Mouse (Mus musculus): ENCODE data around the gene Scyl1. TPM values are rescaled to one million over a fixed set of nuclear protein-coding genes. Genes with fewer than 3 reads are reported as not detected.
A peak's percentile ranks its signal among the peaks of the same experiment; 100 is the strongest.

Gene Scyl1
- polyA plus RNA-seq, 1 experiment: 65.4 TPM

GRCm38 (mm10) chr19:5802787-5803040 is 31.5 kb upstream of the Scyl1 start:
- peaks cover 24% of the 10 kb centered on the region for H3K36me3 ChIP-seq (ENCODE audit: control insufficient read depth, insufficient read depth, low read length)
- TF ChIP-seq CTCF (IDR thresholded peaks at IDR 0.05; ENCODE audit: extremely low read depth, insufficient read depth, insufficient read length, insufficient replicate concordance) (no peak), POLR2A (IDR thresholded peaks at IDR 0.05; ENCODE audit: low read depth, low read length) (no peak)
- no peaks in the 10 kb centered on the region for H3K27me3 ChIP-seq (ENCODE audit: control insufficient read depth, insufficient read depth, low read length)
- peak overlapping the region; percentile 100 for H3K27ac ChIP-seq (ENCODE audit: insufficient read depth, low read length)
- no peak for DNase-seq (ENCODE audit: low read depth in 1 of 2, low spot score in 2 of 2)
- WGBS: 1% methylated on average over 4 of the region's 4 CpGs
- peaks cover 16% of the 10 kb centered on the region; the same call in 1 of the 2 replicates for H3K4me1 ChIP-seq (ENCODE audit: control insufficient read depth, insufficient read depth, insufficient read length)
- H3K4me3 ChIP-seq (ENCODE audit: extremely low read depth, insufficient read depth, insufficient read length): peak overlapping the region; percentile 78

GRCm38 (mm10) chr19:5802011-5802786 is 31.0 kb upstream of the Scyl1 start:
- under 1% methylated on average over 25 of the region's 25 CpGs for WGBS
- Histone ChIP-seq H3K4me3 (ENCODE audit: extremely low read depth, insufficient read depth, insufficient read length) (peak overlapping the region; percentile 66), H3K36me3 (ENCODE audit: control insufficient read depth, insufficient read depth, low read length) (peaks cover 29% of the 10 kb centered on the region), H3K27me3 (ENCODE audit: control insufficient read depth, insufficient read depth, low read length) (no peaks in the 10 kb centered on the region), H3K27ac (ENCODE audit: insufficient read depth, low read length) (peak overlapping the region; percentile 100), H3K4me1 (ENCODE audit: control insufficient read depth, insufficient read depth, insufficient read length) (peaks cover 21% of the 10 kb centered on the region)
- peak; percentile 92 to 94 for DNase-seq (ENCODE audit: low read depth in 1 of 2, low spot score in 2 of 2)
- TF ChIP-seq POLR2A (IDR thresholded peaks at IDR 0.05; ENCODE audit: low read depth, low read length): peak; percentile 100
- no peak for TF ChIP-seq CTCF (IDR thresholded peaks at IDR 0.05; ENCODE audit: extremely low read depth, insufficient read depth, insufficient read length, insufficient replicate concordance)

GRCm38 (mm10) chr19:5801432-5801964 is 30.3 kb upstream of the Scyl1 start:
- H3K4me1 ChIP-seq (ENCODE audit: control insufficient read depth, insufficient read depth, insufficient read length): peaks cover 19% of the 10 kb centered on the region
- DNase-seq (ENCODE audit: low read depth in 1 of 2, low spot score in 2 of 2): no peak
- no peaks in the 10 kb centered on the region for H3K27me3 ChIP-seq (ENCODE audit: control insufficient read depth, insufficient read depth, low read length)
- H3K27ac ChIP-seq (ENCODE audit: insufficient read depth, low read length): peak overlapping the region; percentile 92
- TF ChIP-seq POLR2A (IDR thresholded peaks at IDR 0.05; ENCODE audit: low read depth, low read length) (no peak), CTCF (IDR thresholded peaks at IDR 0.05; ENCODE audit: extremely low read depth, insufficient read depth, insufficient read length, insufficient replicate concordance) (no peak)
- 0% methylated on average over 3 of the region's 3 CpGs for WGBS
- peak overlapping the region; percentile 88 for H3K4me3 ChIP-seq (ENCODE audit: extremely low read depth, insufficient read depth, insufficient read length)
- peaks cover 35% of the 10 kb centered on the region for H3K36me3 ChIP-seq (ENCODE audit: control insufficient read depth, insufficient read depth, low read length)

- Histone ChIP-seq H3K4me3 (ENCODE audit: extremely low read depth, insufficient read depth, insufficient read length) (peak overlapping the region; percentile 88), H3K4me1 (ENCODE audit: control insufficient read depth, insufficient read depth, insufficient read length) (peaks cover 16% of the 10 kb centered on the region), H3K36me3 (ENCODE audit: control insufficient read depth, insufficient read depth, low read length) (peaks cover 42% of the 10 kb centered on the region), H3K27ac (ENCODE audit: insufficient read depth, low read length) (peak overlapping the region; percentile 81), H3K27me3 (ENCODE audit: control insufficient read depth, insufficient read depth, low read length) (no peaks in the 10 kb centered on the region)
- under 1% methylated on average over 19 of the region's 19 CpGs for WGBS
- TF ChIP-seq CTCF (IDR thresholded peaks at IDR 0.05; ENCODE audit: extremely low read depth, insufficient read depth, insufficient read length, insufficient replicate concordance) (no peak), POLR2A (IDR thresholded peaks at IDR 0.05; ENCODE audit: low read depth, low read length) (no peak)
- no peak for DNase-seq (ENCODE audit: low read depth in 1 of 2, low spot score in 2 of 2)
Measured at GRCm38 (mm10) chr19:5800632-5801431, 29.6 kb upstream of the Scyl1 start.

GRCm38 (mm10) chr19:5800350-5800631 is 29.1 kb upstream of the Scyl1 start:
- 3% methylated on average over 2 of the region's 2 CpGs for WGBS
- TF ChIP-seq CTCF (IDR thresholded peaks at IDR 0.05; ENCODE audit: extremely low read depth, insufficient read depth, insufficient read length, insufficient replicate concordance): no peak
- TF ChIP-seq POLR2A (IDR thresholded peaks at IDR 0.05; ENCODE audit: low read depth, low read length): no peak
- Histone ChIP-seq H3K27me3 (ENCODE audit: control insufficient read depth, insufficient read depth, low read length) (no peaks in the 10 kb centered on the region), H3K4me1 (ENCODE audit: control insufficient read depth, insufficient read depth, insufficient read length) (peaks cover 15% of the 10 kb centered on the region), H3K36me3 (ENCODE audit: control insufficient read depth, insufficient read depth, low read length) (peaks cover 46% of the 10 kb centered on the region), H3K4me3 (ENCODE audit: extremely low read depth, insufficient read depth, insufficient read length) (peak overlapping the region; percentile 88), H3K27ac (ENCODE audit: insufficient read depth, low read length) (peak overlapping the region; percentile 81)
- no peak for DNase-seq (ENCODE audit: low read depth in 1 of 2, low spot score in 2 of 2)

- under 1% methylated on average over 10 of the region's 10 CpGs for WGBS
- H3K27me3 ChIP-seq (ENCODE audit: control insufficient read depth, insufficient read depth, low read length): no peaks in the 10 kb centered on the region
- TF ChIP-seq POLR2A (IDR thresholded peaks at IDR 0.05; ENCODE audit: low read depth, low read length): no peak
- TF ChIP-seq CTCF (IDR thresholded peaks at IDR 0.05; ENCODE audit: extremely low read depth, insufficient read depth, insufficient read length, insufficient replicate concordance): no peak
- no peak for DNase-seq (ENCODE audit: low read depth in 1 of 2, low spot score in 2 of 2)
- peak overlapping the region; percentile 81 for H3K27ac ChIP-seq (ENCODE audit: insufficient read depth, low read length)
- H3K36me3 ChIP-seq (ENCODE audit: control insufficient read depth, insufficient read depth, low read length): peaks cover 46% of the 10 kb centered on the region
- H3K4me1 ChIP-seq (ENCODE audit: control insufficient read depth, insufficient read depth, insufficient read length): peaks cover 15% of the 10 kb centered on the region
- peak overlapping the region; percentile 88 for H3K4me3 ChIP-seq (ENCODE audit: extremely low read depth, insufficient read depth, insufficient read length)
Measured at GRCm38 (mm10) chr19:5799566-5800349, 28.5 kb upstream of the Scyl1 start.
